Mouse (Mus musculus) embryonic fibroblast, embryonic 13.5 days (primary cell): ENCODE data around the gene Chst11.
A peak's percentile ranks its signal among the peaks of the same experiment; 100 is the strongest.

Source experiments
- CTCF ChIP-seq: IDR thresholded peaks from 2 replicates; pipeline ENCODE4 v1.5.1; 2011; ENCODE audit warnings: mild to moderate bottlenecking, control low read depth, low read length, moderate library complexity, borderline replicate concordance; ENCODE audit not compliant: insufficient read depth
- POLR2A ChIP-seq: IDR thresholded peaks from 2 replicates; pipeline ENCODE4 v1.6.1; 2011; ENCODE audit warnings: low read depth, mild to moderate bottlenecking, control low read depth, low read length, moderate library complexity

- no peak for TF ChIP-seq POLR2A
- TF ChIP-seq CTCF: peak; percentile 13; the same call in 1 of the 2 replicates
Measured at GRCm38 (mm10) chr10:83224999-83225398, 239.7 kb downstream of the Chst11 start.
